Mouse (Mus musculus) liver, embryonic 14.5 days (tissue): Measurements from ENCODE around the gene Gse1. TPM values are rescaled to one million over a fixed set of nuclear protein-coding genes. Genes with fewer than 3 reads are reported as not detected.

Experiments
- ATAC-seq: fragments of 200-750 bp; cut with Nextera tagmentation; 2 replicates; pipeline ENCODE4 v1.8.0; 2017; ENCODE audit warnings: moderate number of reproducible peaks, mild to moderate bottlenecking, moderate library complexity; ENCODE audit not compliant: insufficient read depth
- DNase-seq, 3 experiments: peaks; one replicate each; pipeline ENCODE4 v3.0.0-alpha.2; 2012 to 2013; ENCODE audit warnings: low read depth in 3 of 3, low spot score in 3 of 3
- H3K27ac ChIP-seq: fragments of 300-500 bp; sonication (generic); 2 replicates; pipeline ENCODE4 v1.5.1; 2014; ENCODE audit warnings: moderate library complexity, mild to moderate bottlenecking, control low read depth, inconsistent platforms
- H3K27me3 ChIP-seq: fragments of 300-500 bp; sonication (generic); 2 replicates; pipeline ENCODE4 v1.6.1; 2014; ENCODE audit warnings: mild to moderate bottlenecking, low read length, moderate library complexity; ENCODE audit not compliant: control insufficient read depth, insufficient read depth
- H3K36me3 ChIP-seq: fragments of 300-500 bp; sonication (generic); replicated peaks from 2 replicates; pipeline ENCODE4 v1.6.1; 2014; ENCODE audit warnings: low read depth; ENCODE audit not compliant: control insufficient read depth, insufficient read depth
- H3K4me1 ChIP-seq, 2 experiments: fragments of 200-500 bp in 1 of 2; fragments of 300-500 bp in 1 of 2; sonication (generic) in 1 of 2; replicated peaks; 2 replicates each; pipeline ENCODE4 v1.6.1; 2012 to 2014; ENCODE audit warnings: antibody characterized with exemption in 1 of 2, inconsistent platforms in 1 of 2, low read length in 1 of 2; ENCODE audit not compliant: control insufficient read depth in 2 of 2, insufficient read depth in 2 of 2
- H3K4me2 ChIP-seq: fragments of 300-500 bp; sonication (generic); 2 replicates; pipeline ENCODE4 v1.6.1; 2014; ENCODE audit warnings: low read depth, mild to moderate bottlenecking, control low read depth, moderate library complexity
- H3K4me3 ChIP-seq, 2 experiments: fragments of 200-500 bp in 1 of 2; fragments of 300-500 bp in 1 of 2; sonication (generic) in 1 of 2; 2 replicates each; pipeline ENCODE4 v1.5.1; 2012 to 2014; ENCODE audit warnings: low read depth in 2 of 2, low read length in 2 of 2, mild to moderate bottlenecking in 2 of 2, control low read depth in 1 of 2, inconsistent platforms in 1 of 2, moderate library complexity in 1 of 2; ENCODE audit not compliant: insufficient read depth in 1 of 2
- H3K9ac ChIP-seq: fragments of 300-500 bp; sonication (generic); replicated peaks from 2 replicates; pipeline ENCODE4 v1.6.1; 2014; ENCODE audit warnings: mild to moderate bottlenecking, control low read depth, moderate library complexity
- H3K9me3 ChIP-seq: fragments of 300-500 bp; sonication (generic); 2 replicates; pipeline ENCODE4 v1.6.1; 2016; ENCODE audit warnings: low read length, mixed read lengths; ENCODE audit not compliant: control insufficient read depth
- CTCF ChIP-seq: IDR thresholded peaks from 2 replicates; pipeline ENCODE4 v1.5.1; 2016; ENCODE audit warnings: antibody characterized with exemption, low read depth, control low read depth
- EP300 ChIP-seq: IDR thresholded peaks from 2 replicates; pipeline ENCODE4 v1.6.1; 2016; ENCODE audit warnings: antibody characterized with exemption, low read depth
- WGBS: fragments of 180-500 bp; shearing (Covaris S2); extraction: QIAGEN DNeasy Blood & Tissue Kit; methylation state at CpG from one replicate; pipeline ENCODE4 v1.1.7; 2014; ENCODE audit not compliant: insufficient replicate concordance; 5-methylcytosine and 5-hydroxymethylcytosine counted together
- polyA plus RNA-seq, 2 experiments: library from polyadenylated mRNA; depleted of rRNA in 1 of 2; stranded (reverse) in 1 of 2; unstranded in 1 of 2; fragments of >200 nt; fragmentation: Nextera tagmentation in 1 of 2; extraction: Ambion mirVana in 1 of 2; gene quantifications; 2 replicates each; pipeline versions ENCODE4 v1.2.1 to v1.2.3; 2012 to 2014

Gse1 gene
- polyA plus RNA-seq, 2 experiments: 11.4 to 14.9 TPM

GRCm38 (mm10) chr8:120285033-120285432 lies 56.8 kb downstream of the Gse1 start:
- H3K4me2 ChIP-seq: no peak overlapping the region
- H3K9me3 ChIP-seq: no peaks in the 10 kb centered on the region
- no peak overlapping the region for H3K4me3 ChIP-seq
- H3K9ac ChIP-seq: peak overlapping the region; percentile 27; the same call in 1 of the 2 replicates
- H3K27me3 ChIP-seq: no peaks in the 10 kb centered on the region; the same call in 1 of the 2 replicates
- WGBS: 18% methylated on average over 3 of the region's 3 CpGs
- ATAC-seq (peak; percentile 33; the same call in 1 of the 2 replicates), DNase-seq (no peak)
- peaks cover 27 to 28% of the 10 kb centered on the region in 2 experiments for H3K4me1 ChIP-seq
- H3K27ac ChIP-seq: no peak overlapping the region
- no peaks in the 10 kb centered on the region for H3K36me3 ChIP-seq
- no peak for TF ChIP-seq CTCF
- TF ChIP-seq EP300: no peak

- no peak for DNase-seq
- H3K9ac ChIP-seq: no peak overlapping the region
- H3K27ac ChIP-seq: no peak overlapping the region
- TF ChIP-seq CTCF (no peak), EP300 (no peak)
- no peaks in the 10 kb centered on the region for H3K27me3 ChIP-seq
- peaks cover 35 to 36% of the 10 kb centered on the region in 2 experiments for H3K4me1 ChIP-seq
- WGBS: 74% methylated on average over 9 of the region's 9 CpGs
- H3K4me3 ChIP-seq: no peak overlapping the region
- no peak for ATAC-seq
- H3K4me2 ChIP-seq: no peak overlapping the region
- H3K9me3 ChIP-seq: no peaks in the 10 kb centered on the region
- H3K36me3 ChIP-seq: no peaks in the 10 kb centered on the region
Measured at GRCm38 (mm10) chr8:120285878-120286277, 57.6 kb downstream of the Gse1 start.

GRCm38 (mm10) chr8:120288122-120288908 lies 60.1 kb downstream of the Gse1 start:
- Histone ChIP-seq H3K36me3 (no peaks in the 10 kb centered on the region), H3K4me2 (peak overlapping the region; percentile 41), H3K9ac (peak overlapping the region; percentile 39), H3K4me1 (peaks cover 45 to 54% of the 10 kb centered on the region in 2 experiments), H3K4me3 (no peak overlapping the region), H3K9me3 (no peaks in the 10 kb centered on the region), H3K27me3 (no peaks in the 10 kb centered on the region), H3K27ac (peak overlapping the region; percentile 6)
- 39% methylated on average over 21 of the region's 21 CpGs for WGBS
- DNase-seq (peak; percentile 76 to 81 (median 78)), ATAC-seq (peak; percentile 56)
- peak; percentile 98 for TF ChIP-seq CTCF
- TF ChIP-seq EP300: no peak

GRCm38 (mm10) chr8:120289191-120289590 lies 60.9 kb downstream of the Gse1 start:
- 78% methylated on average over 7 of the region's 7 CpGs for WGBS

GRCm38 (mm10) chr8:120289698-120290181 lies 61.5 kb downstream of the Gse1 start:
- Histone ChIP-seq H3K9ac (no peak overlapping the region; the same call in 1 of the 2 replicates), H3K27ac (peak overlapping the region; percentile 6; the same call in 1 of the 2 replicates), H3K27me3 (no peaks in the 10 kb centered on the region), H3K4me1 (peaks cover 51 to 62% of the 10 kb centered on the region in 2 experiments), H3K9me3 (no peaks in the 10 kb centered on the region), H3K36me3 (no peaks in the 10 kb centered on the region), H3K4me3 (no peak overlapping the region), H3K4me2 (peak overlapping the region; percentile 97)
- WGBS: 66% methylated on average over 10 of the region's 10 CpGs
- no peak for DNase-seq
- TF ChIP-seq EP300 (no peak), CTCF (no peak)
- ATAC-seq: no peak

More at GRCm38 (mm10) chr8:120289191-120289590, 60.9 kb downstream of the Gse1 start:
- Histone ChIP-seq H3K4me3 (no peak overlapping the region), H3K4me2 (peak overlapping the region; percentile 41; the same call in 1 of the 2 replicates), H3K9me3 (no peaks in the 10 kb centered on the region), H3K4me1 (peaks cover 47 to 61% of the 10 kb centered on the region in 2 experiments), H3K27me3 (no peaks in the 10 kb centered on the region), H3K27ac (peak overlapping the region; percentile 6), H3K36me3 (no peaks in the 10 kb centered on the region), H3K9ac (no peak overlapping the region)
- ATAC-seq (no peak), DNase-seq (no peak)
- TF ChIP-seq CTCF (no peak), EP300 (no peak)
